Mouse (Mus musculus) CH12.LX (cell line): ENCODE measurements around the gene Siah2. TPM values are rescaled to one million over a fixed set of nuclear protein-coding genes. Genes with fewer than 3 reads are reported as not detected.

Experiments used
- DNase-seq: peaks from one replicate; pipeline ENCODE4 v3.0.0-alpha.2; 2013; ENCODE audit errors: extremely low read depth
- H3K27ac ChIP-seq: 2 replicates; pipeline ENCODE4 v1.5.1; 2012; ENCODE audit warnings: low read depth, mild to moderate bottlenecking, control low read depth, moderate library complexity; ENCODE audit not compliant: insufficient read depth
- H3K27me3 ChIP-seq: replicated peaks from 2 replicates; pipeline ENCODE3; 2012; ENCODE audit warnings: inconsistent platforms
- H3K36me3 ChIP-seq, 2 experiments: replicated peaks in 1 of 2; 2 replicates each; pipeline versions ENCODE3 to v1.6.1; 2012; ENCODE audit warnings: inconsistent platforms in 1 of 2, low read length in 1 of 2, mild to moderate bottlenecking in 1 of 2, mixed read lengths in 1 of 2, moderate library complexity in 1 of 2; ENCODE audit not compliant: control insufficient read depth in 1 of 2, insufficient read depth in 1 of 2
- H3K4me1 ChIP-seq, 2 experiments: 2 replicates each; pipeline ENCODE4 v1.6.1; 2012; ENCODE audit warnings: inconsistent platforms in 1 of 2, moderate library complexity in 1 of 2; ENCODE audit not compliant: insufficient read depth in 2 of 2, control insufficient read depth in 1 of 2
- H3K4me2 ChIP-seq: 2 replicates; pipeline ENCODE4 v1.6.1; 2012; ENCODE audit warnings: low read depth, mild to moderate bottlenecking, control low read depth; ENCODE audit not compliant: poor library complexity, insufficient read depth, severe bottlenecking
- H3K4me3 ChIP-seq, 3 experiments: fragments of 150-350 bp in 1 of 3; sonication (generic) in 1 of 3; replicated peaks in 1 of 3; 2 replicates each; pipeline versions ENCODE3 to v1.5.1; 2011 to 2012; ENCODE audit warnings: low read depth in 2 of 3, low read length in 2 of 3, mild to moderate bottlenecking in 2 of 3, moderate library complexity in 2 of 3, control low read depth in 1 of 3, improper control_type of control experiment in 1 of 3, inconsistent platforms in 1 of 3, mixed read lengths in 1 of 3; ENCODE audit not compliant: poor library complexity in 1 of 3
- H3K79me2 ChIP-seq: replicated peaks from 2 replicates; pipeline ENCODE4 v1.6.1; 2012; ENCODE audit warnings: mild to moderate bottlenecking, moderate library complexity; ENCODE audit not compliant: control insufficient read depth, poor library complexity, insufficient read depth, severe bottlenecking; ENCODE audit errors: extremely low read depth
- H3K9ac ChIP-seq: 2 replicates; pipeline ENCODE4 v1.6.1; 2012; ENCODE audit warnings: low read depth, mild to moderate bottlenecking, control low read depth, moderate library complexity; ENCODE audit not compliant: insufficient read depth
- H3K9me3 ChIP-seq: replicated peaks from 2 replicates; pipeline ENCODE3; 2012; ENCODE audit warnings: low read length, inconsistent platforms, mixed read lengths
- BHLHE40 ChIP-seq: IDR thresholded peaks from 2 replicates; pipeline ENCODE4 v1.6.1; 2011; ENCODE audit warnings: mild to moderate bottlenecking, low read depth, low read length, improper control_type of control experiment
- CTCF ChIP-seq, 2 experiments: IDR thresholded peaks in 1 of 2; conservative IDR thresholded peaks in 1 of 2; 2 replicates each; pipeline ENCODE4 v1.5.1; 2011 to 2012; ENCODE audit warnings: low read depth in 2 of 2, low read length in 2 of 2, improper control_type of control experiment in 1 of 2, inconsistent platforms in 1 of 2, mild to moderate bottlenecking in 1 of 2, moderate library complexity in 1 of 2
- E2F4 ChIP-seq: IDR thresholded peaks from 2 replicates; pipeline ENCODE4 v1.6.1; 2011; ENCODE audit warnings: low read depth, low read length, improper control_type of control experiment; ENCODE audit not compliant: insufficient replicate concordance
- ELF1 ChIP-seq: IDR thresholded peaks from 2 replicates; pipeline ENCODE4 v1.6.1; 2014; ENCODE audit warnings: low read depth, mild to moderate bottlenecking, inconsistent platforms, low read length, improper control_type of control experiment
- EP300 ChIP-seq: IDR thresholded peaks from 2 replicates; pipeline ENCODE4 v1.6.1; 2011; ENCODE audit warnings: low read length, improper control_type of control experiment
- HCFC1 ChIP-seq: IDR thresholded peaks from 2 replicates; pipeline ENCODE4 v1.6.1; 2012; ENCODE audit warnings: low read depth, mild to moderate bottlenecking, inconsistent platforms, low read length, improper control_type of control experiment
- IRF4 ChIP-seq: IDR thresholded peaks from 2 replicates; pipeline ENCODE4 v1.6.1; 2014; ENCODE audit warnings: low read depth, mild to moderate bottlenecking, inconsistent platforms, low read length, improper control_type of control experiment
- JUN ChIP-seq: IDR thresholded peaks from 2 replicates; pipeline ENCODE4 v1.6.1; 2011; ENCODE audit warnings: low read depth, mild to moderate bottlenecking, low read length, improper control_type of control experiment, moderate library complexity; ENCODE audit not compliant: insufficient read depth
- JUND ChIP-seq: conservative IDR thresholded peaks from 2 replicates; pipeline ENCODE4 v1.6.1; 2011; ENCODE audit warnings: low read depth, low read length, improper control_type of control experiment
- MAX ChIP-seq: IDR thresholded peaks from 2 replicates; pipeline ENCODE4 v1.6.1; 2011; ENCODE audit warnings: low read length, improper control_type of control experiment
- MEF2A ChIP-seq: IDR thresholded peaks from 2 replicates; pipeline ENCODE4 v1.6.1; 2014; ENCODE audit warnings: low read depth, mild to moderate bottlenecking, inconsistent platforms, low read length, improper control_type of control experiment, borderline replicate concordance
- MYC ChIP-seq: IDR thresholded peaks from 2 replicates; pipeline ENCODE4 v1.6.1; 2011; ENCODE audit warnings: low read depth, mild to moderate bottlenecking, improper control_type of control experiment, low read length
- NELFE ChIP-seq: IDR thresholded peaks from 2 replicates; pipeline ENCODE4 v1.6.1; 2011; ENCODE audit warnings: low read depth, low read length, improper control_type of control experiment
- NRF1 ChIP-seq: IDR thresholded peaks from 2 replicates; pipeline ENCODE4 v1.6.1; 2014; ENCODE audit warnings: low read depth, mild to moderate bottlenecking, inconsistent platforms, low read length, improper control_type of control experiment, moderate library complexity
- RAD21 ChIP-seq: IDR thresholded peaks from 2 replicates; pipeline ENCODE4 v1.6.1; 2011; ENCODE audit warnings: low read depth, mild to moderate bottlenecking, low read length, improper control_type of control experiment, moderate library complexity
- RCOR1 ChIP-seq: conservative IDR thresholded peaks from 2 replicates; pipeline ENCODE4 v1.6.1; 2012; ENCODE audit warnings: low read depth, mild to moderate bottlenecking, inconsistent platforms, low read length, improper control_type of control experiment
- SMC3 ChIP-seq: IDR thresholded peaks from 2 replicates; pipeline ENCODE4 v1.6.1; 2011; ENCODE audit warnings: low read depth, low read length, improper control_type of control experiment
- TBP ChIP-seq: conservative IDR thresholded peaks from 2 replicates; pipeline ENCODE4 v1.6.1; 2011; ENCODE audit warnings: low read depth, low read length, improper control_type of control experiment
- TCF12 ChIP-seq: IDR thresholded peaks from 2 replicates; pipeline ENCODE4 v1.6.1; 2014; ENCODE audit warnings: low read depth, mild to moderate bottlenecking, inconsistent platforms, low read length, improper control_type of control experiment
- UBTF ChIP-seq: IDR thresholded peaks from 2 replicates; pipeline ENCODE4 v1.6.1; 2012; ENCODE audit warnings: low read depth, mild to moderate bottlenecking, inconsistent platforms, low read length, improper control_type of control experiment, moderate library complexity
- USF1 ChIP-seq: IDR thresholded peaks from 2 replicates; pipeline ENCODE4 v1.6.1; 2014; ENCODE audit warnings: low read depth, mild to moderate bottlenecking, inconsistent platforms, low read length, improper control_type of control experiment
- USF2 ChIP-seq: conservative IDR thresholded peaks from 2 replicates; pipeline ENCODE4 v1.6.1; 2011; ENCODE audit warnings: low read depth, low read length, improper control_type of control experiment
- ZC3H11A ChIP-seq: IDR thresholded peaks from 2 replicates; pipeline ENCODE4 v1.6.1; 2012; ENCODE audit warnings: low read depth, mild to moderate bottlenecking, inconsistent platforms, low read length, improper control_type of control experiment
- dilution Hi-C: fragments of 300-500 bp; cut with MboI; formaldehyde crosslinking; loops from 2 replicates; pipeline ENCODE4 v1.14.3; 2020; ENCODE audit warnings: low sequenced_read_pairs; ENCODE audit not compliant: extremely low pct_unique_long_range_greater_than_20kb, extremely low pct_ligation_motif_present
- in situ Hi-C: fragments of 300-500 bp; cut with MboI; formaldehyde crosslinking; loops from 3 replicates; pipeline ENCODE4 v1.14.3; 2019; ENCODE audit warnings: low sequenced_read_pairs, low pct_ligation_motif_present, low pct_unique_long_range_greater_than_20kb, mixed read lengths
- polyA plus RNA-seq: library from polyadenylated mRNA; unstranded; fragments of >175 nt; gene quantifications from 2 replicates; pipeline ENCODE4 v1.2.1, GENCODE M21; 2012; ENCODE audit warnings: low read depth; ENCODE audit not compliant: insufficient read length
- total RNA-seq, 2 experiments: library from RNA; depleted of rRNA; stranded (reverse); fragments of 300-350 nt in 1 of 2; fragments of >200 nt in 1 of 2; gene quantifications; 2 replicates each; pipeline ENCODE4 v1.2.3; 2012 to 2014

The Siah2 gene
- total and polyA plus RNA-seq, 3 experiments, result 104 to 142 (median 140) TPM

- in situ Hi-C loops, result no loop called here
- H3K4me1 ChIP-seq, result peaks cover 0 to 28% of the 10 kb centered on the region in 2 experiments; a peak in 3 of 4 replicates
- H3K27me3 ChIP-seq, result no peaks in the 10 kb centered on the region
- no peak overlapping the region for H3K27ac ChIP-seq
- H3K79me2 ChIP-seq, result no peaks in the 10 kb centered on the region
- no peak overlapping the region for H3K9ac ChIP-seq
- TF ChIP-seq NELFE (no peak; the same call in 1 of the 2 replicates), BHLHE40 (peak; percentile 85), TBP (no peak), NRF1 (no peak), USF2 (peak; percentile 85), IRF4 (peak; percentile 26), JUND (no peak), RAD21 (peak; percentile 83), SMC3 (peak; percentile 84), MYC (0 out of 2 replicates have a peak, but pooled peaks have one; percentile 48), UBTF (no peak), E2F4 (no peak), EP300 (no peak), JUN (no peak), TCF12 (0 out of 2 replicates have a peak, but pooled peaks have one; percentile 27), RCOR1 (no peak), CTCF (conservative IDR thresholded peaks at IDR 0.05 in 1 of 2, IDR thresholded peaks at IDR 0.05 in 1 of 2; ENCODE audit: low read depth in 2 of 2, low read length in 2 of 2) (peak; percentile 70 to 89), USF1 (peak; percentile 79), MAX (0 out of 2 replicates have a peak, but pooled peaks have one; percentile 22)
- TF ChIP-seq, all 38 proteins: peak for 10
- peak overlapping the region; percentile 51; the same call in 1 of the 2 replicates for H3K4me2 ChIP-seq
- no peaks in the 10 kb centered on the region for H3K9me3 ChIP-seq
- H3K4me3 ChIP-seq, result no peak overlapping the region
- peak; percentile 63 for DNase-seq
- dilution Hi-C loops, result no loop called here
- peaks cover 4 to 56% of the 10 kb centered on the region in 2 experiments for H3K36me3 ChIP-seq
Measured at GRCm38 (mm10) chr3:58727012-58727411, 34.8 kb upstream of the Siah2 start.

GRCm38 (mm10) chr3:58726374-58726773 is 34.2 kb upstream of the Siah2 start:
- Histone ChIP-seq H3K27me3 (no peaks in the 10 kb centered on the region), H3K4me1 (peaks cover 0 to 27% of the 10 kb centered on the region in 2 experiments; a peak in 3 of 4 replicates), H3K9ac (no peak overlapping the region), H3K79me2 (no peaks in the 10 kb centered on the region), H3K4me2 (no peak overlapping the region), H3K4me3 (no peak overlapping the region), H3K27ac (no peak overlapping the region), H3K36me3 (peaks cover under 1 to 57% of the 10 kb centered on the region in 2 experiments), H3K9me3 (no peaks in the 10 kb centered on the region)
- TF ChIP-seq IRF4, result no peak
- no peak for TF ChIP-seq USF2
- no peak for TF ChIP-seq CTCF (conservative IDR thresholded peaks at IDR 0.05 in 1 of 2, IDR thresholded peaks at IDR 0.05 in 1 of 2; ENCODE audit: low read depth in 2 of 2, low read length in 2 of 2)
- no peak for TF ChIP-seq MEF2A
- no peak for TF ChIP-seq ZC3H11A
- TF ChIP-seq ELF1, result no peak
- no peak for TF ChIP-seq BHLHE40
- TF ChIP-seq HCFC1, result no peak
- DNase-seq, result no peak
- dilution Hi-C loops, result no loop called here
- in situ Hi-C loops, result no loop called here
